Mouse (Mus musculus) forelimb bud, embryonic 11.5 days (tissue): ENCODE data around the gene Brsk2.

Source experiments
- DNase-seq: peaks from one replicate; pipeline ENCODE4 v3.0.0-alpha.2; 2012; ENCODE audit warnings: low read depth, low spot score

The Brsk2 gene

DNA sequence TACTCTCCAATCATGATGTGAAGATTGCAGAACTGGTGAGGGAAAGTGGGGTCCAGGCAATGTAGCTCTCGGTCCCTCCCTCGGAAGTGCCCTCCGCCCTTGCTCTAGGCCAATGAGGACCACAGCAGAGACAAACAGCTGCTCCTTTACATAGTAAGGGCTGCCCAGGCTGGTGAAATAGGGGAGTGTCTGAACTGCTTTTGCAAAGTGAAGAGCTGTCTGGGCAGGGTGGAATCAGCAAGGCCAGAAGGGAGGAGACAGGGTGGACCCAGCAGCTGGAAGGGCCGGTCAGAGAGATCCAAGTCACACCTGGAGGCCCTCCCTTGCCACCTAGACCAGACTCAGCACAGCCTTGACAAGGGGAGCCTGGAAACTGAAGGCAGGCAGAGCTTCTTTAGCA, 76.4 kb downstream of the Brsk2 start:
- DNase-seq: no peak

DNA sequence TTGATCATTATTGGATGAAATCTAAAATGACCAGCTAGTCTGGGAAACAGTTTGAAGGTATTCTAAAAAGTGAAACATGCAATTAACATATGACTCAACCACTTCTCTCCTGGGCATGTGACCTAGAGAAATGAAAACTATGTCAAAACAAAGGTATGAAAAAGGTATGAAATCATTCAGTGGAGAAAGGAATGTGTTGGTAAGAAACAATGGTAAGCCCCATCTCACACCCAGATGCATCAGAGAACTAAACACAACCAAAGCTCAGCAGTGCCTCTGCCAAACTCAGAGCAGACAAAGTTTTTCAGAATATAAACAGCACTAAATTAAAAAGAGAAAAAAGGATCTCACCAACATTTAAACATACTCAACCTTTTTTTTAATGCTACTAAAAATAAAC, 80.5 kb downstream of the Brsk2 start:
- DNase-seq: no peak

DNA sequence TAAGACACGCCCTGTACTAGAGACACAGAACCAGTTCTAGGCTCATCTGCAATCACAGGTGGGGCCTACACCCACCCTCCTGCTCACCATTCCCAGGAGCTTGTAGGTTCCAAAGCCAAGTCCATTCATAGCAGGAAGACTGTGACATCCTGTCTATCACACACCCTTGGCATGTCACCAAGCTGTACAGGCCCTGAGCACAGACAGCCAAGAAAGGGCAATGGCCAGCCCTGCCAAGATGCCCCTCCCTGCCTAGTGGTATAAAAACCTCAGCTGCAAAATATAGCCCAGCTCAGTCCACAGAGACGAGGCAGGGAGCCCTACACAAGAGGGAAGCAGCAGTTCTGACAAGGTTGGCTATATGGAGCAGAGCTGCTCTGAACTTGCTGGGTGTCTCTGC, 84.6 kb downstream of the Brsk2 start:
- no peak for DNase-seq

DNA sequence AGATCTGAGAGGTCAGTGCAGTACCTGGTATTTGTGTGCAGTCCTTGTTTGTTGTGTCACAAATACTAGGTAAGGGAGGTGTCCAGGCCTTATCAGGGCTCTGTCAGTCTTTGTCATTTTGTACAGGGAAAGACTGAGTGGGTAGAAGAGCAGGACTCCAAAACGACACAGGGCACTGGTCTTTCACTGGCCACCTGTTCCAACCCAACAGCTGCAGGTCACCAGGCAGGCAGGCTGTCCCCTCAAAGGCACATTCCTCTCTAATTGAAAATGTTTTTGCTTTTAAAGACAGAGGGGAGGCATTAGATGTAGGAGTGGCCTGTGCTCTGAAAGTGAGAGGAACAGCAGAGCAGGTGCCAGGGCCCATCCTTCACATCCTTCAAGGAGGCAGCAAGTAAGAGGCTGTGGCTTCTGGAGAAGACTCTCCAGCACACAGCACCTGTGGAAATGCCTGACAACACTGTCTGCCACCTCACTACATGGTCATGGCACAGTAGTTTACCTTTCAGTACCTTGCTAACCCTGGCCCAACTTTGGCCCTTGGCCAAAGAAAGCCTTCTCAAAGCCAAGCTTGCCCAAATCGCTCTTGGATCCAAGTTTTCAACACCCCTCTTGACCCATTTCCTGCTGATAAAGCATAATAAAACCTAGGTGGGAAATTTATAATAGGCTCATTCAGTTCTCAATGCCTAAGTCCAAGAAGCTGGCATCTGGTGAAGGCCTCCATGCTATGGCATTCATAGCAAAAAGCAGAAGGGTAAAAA, 85.7 kb downstream of the Brsk2 start:
- no peak for DNase-seq

DNA sequence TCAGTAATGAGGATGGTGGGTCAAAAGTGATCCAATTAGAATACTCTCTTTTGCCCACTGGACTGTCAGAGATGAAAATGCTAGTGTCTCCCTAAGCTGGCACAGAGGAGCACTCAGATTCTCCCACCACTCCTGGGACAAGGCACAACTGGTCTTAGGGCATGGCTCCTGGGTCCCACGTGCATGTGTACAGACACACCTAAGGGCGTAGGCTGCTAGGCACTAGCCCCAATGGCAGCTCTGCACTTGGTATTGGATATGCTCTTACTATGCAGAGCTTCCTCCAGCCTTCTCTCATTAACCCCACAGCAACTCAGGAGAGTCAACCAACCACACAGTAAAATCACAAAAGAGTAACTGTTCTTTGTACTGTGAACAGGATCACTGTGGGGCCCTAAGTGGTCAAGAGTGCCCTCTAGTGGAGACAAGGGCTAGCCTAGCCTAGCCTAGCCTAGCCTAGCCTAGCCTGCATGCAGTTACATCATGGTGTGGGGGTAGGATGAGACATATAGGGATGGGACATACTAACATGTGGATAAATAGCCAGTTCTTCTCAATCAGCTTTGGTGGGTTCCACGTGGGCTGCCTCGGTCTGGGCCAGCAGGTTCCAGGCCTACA, 88.1 kb downstream of the Brsk2 start:
- DNase-seq: no peak

DNA sequence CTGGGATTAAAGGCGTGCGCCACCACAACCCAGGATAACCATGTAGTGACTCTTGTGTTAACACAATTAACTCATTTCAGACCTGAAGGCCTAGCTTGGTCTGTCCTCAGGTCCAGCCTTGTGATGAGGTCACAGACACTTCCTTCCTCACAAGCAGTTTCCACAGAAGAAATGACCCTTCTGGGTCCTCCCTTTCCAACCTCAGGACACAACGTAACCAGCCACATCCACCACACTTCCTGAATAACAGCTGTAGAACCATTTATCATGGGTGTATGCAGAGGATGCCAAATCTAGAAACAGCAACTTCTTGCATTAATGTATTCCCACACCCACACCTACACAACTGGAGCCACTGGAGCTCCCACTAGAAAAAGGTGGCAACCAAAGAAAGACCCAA, 91.2 kb downstream of the Brsk2 start:
- no peak for DNase-seq

DNA sequence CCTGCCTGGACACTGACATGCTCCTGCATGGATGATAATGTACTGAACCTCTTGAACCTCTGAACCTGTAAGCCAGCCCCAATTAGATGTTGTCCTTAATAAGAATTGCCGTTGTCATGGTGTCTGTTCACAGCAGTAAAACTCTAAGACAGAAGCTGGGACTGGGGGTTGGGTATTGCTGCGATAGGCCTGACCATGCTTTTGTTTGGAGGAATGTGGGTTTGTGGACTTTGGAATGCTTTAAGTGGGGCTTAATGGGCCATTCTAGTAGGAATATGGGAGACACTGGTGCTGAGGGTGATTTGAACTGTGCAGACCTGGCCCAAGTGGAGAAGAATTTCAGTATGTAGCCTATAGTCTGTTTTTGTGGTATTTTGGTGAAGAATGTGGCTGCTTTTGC, 95.8 kb downstream of the Brsk2 start:
- no peak for DNase-seq

DNA sequence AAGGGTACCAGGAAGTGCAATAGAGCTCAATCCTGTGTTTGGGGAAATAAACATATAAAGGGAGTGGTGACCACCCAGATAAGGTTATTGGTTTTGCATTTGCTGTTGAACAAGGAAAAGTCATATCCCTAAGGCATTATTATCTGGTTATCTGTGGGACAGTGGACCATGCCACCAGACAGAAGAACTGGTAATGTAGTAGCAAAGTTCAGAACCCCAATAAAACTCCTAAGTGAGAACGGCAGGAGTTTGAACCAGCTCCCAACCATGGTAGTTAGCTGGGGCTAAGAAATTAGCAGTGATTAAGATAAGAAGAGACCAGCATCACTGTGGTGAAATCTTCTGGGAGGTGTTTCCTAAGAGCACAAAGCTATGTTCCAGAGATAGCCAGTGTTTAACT, 96.4 kb downstream of the Brsk2 start:
- DNase-seq: no peak

DNA sequence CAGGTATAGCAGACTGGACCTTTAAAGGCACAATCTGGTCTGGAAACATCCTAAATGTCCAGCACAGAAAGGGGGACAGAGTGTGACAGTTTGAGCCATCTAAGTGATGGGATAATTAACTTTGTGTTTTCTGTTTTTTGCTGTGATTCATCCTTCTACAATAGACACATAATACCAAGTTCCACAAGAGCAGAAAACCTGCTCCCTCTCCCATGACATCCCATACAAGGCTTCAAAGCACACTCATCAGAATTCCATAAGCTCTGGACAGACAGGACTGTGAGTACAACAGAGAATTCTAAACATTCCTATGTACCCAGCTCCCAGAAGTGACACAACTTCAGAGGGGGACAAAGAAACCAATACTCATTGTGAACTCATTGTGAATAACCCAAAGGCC, 101.0 kb downstream of the Brsk2 start:
- no peak for DNase-seq
